Mouse (Mus musculus) testis, adult 2 months (tissue): ENCODE measurements around the gene Ndrg2. TPM values are rescaled to one million over a fixed set of nuclear protein-coding genes. Genes with fewer than 3 reads are reported as not detected.

Experiments used
- H3K27ac ChIP-seq: fragments of 200-500 bp; 2 replicates; pipeline ENCODE4 v1.5.1; 2012; ENCODE audit warnings: low read depth, low read length; ENCODE audit not compliant: control insufficient read depth, insufficient read depth
- H3K27me3 ChIP-seq: fragments of 200-500 bp; 2 replicates; pipeline ENCODE4 v1.6.1; 2012; ENCODE audit warnings: mild to moderate bottlenecking, low read length, moderate library complexity; ENCODE audit not compliant: control insufficient read depth, insufficient read depth
- H3K36me3 ChIP-seq: fragments of 200-500 bp; 2 replicates; pipeline ENCODE4 v1.6.1; 2012; ENCODE audit warnings: mild to moderate bottlenecking, low read length; ENCODE audit not compliant: control insufficient read depth, insufficient read depth
- H3K4me1 ChIP-seq: fragments of 200-500 bp; 2 replicates; pipeline ENCODE4 v1.6.1; 2012; ENCODE audit warnings: low read length; ENCODE audit not compliant: control insufficient read depth, insufficient read depth
- H3K4me3 ChIP-seq: fragments of 200-500 bp; 2 replicates; pipeline ENCODE4 v1.5.1; 2012; ENCODE audit warnings: low read depth, mild to moderate bottlenecking, low read length, moderate library complexity, mixed read lengths; ENCODE audit not compliant: control insufficient read depth
- CTCF ChIP-seq: fragments of 200-500 bp; IDR thresholded peaks from 2 replicates; pipeline ENCODE4 v1.5.1; 2012; ENCODE audit warnings: low read depth, mild to moderate bottlenecking, inconsistent platforms, low read length, moderate library complexity; ENCODE audit not compliant: control insufficient read depth, insufficient read depth, insufficient replicate concordance
- POLR2A ChIP-seq: fragments of 200-500 bp; IDR thresholded peaks from 2 replicates; pipeline ENCODE4 v1.6.1; 2012; ENCODE audit warnings: low read depth, mild to moderate bottlenecking, inconsistent platforms, low read length, moderate library complexity; ENCODE audit not compliant: control insufficient read depth
- polyA plus RNA-seq: library from polyadenylated mRNA; depleted of rRNA; stranded (reverse); fragments of >200 nt; gene quantifications from 2 replicates; pipeline ENCODE4 v1.2.3, GENCODE M21; 2012

The Ndrg2 gene
- polyA plus RNA-seq, 1 experiment = 31.6 TPM

GRCm38 (mm10) chr14:51886051-51886450, 27.9 kb downstream of the Ndrg2 start:
- TF ChIP-seq POLR2A (no peak), CTCF (no peak)
- no peaks in the 10 kb centered on the region for H3K36me3 ChIP-seq
- no peak overlapping the region for H3K27ac ChIP-seq
- H3K4me3 ChIP-seq = no peak overlapping the region
- H3K27me3 ChIP-seq = no peaks in the 10 kb centered on the region
- H3K4me1 ChIP-seq = peaks cover 3% of the 10 kb centered on the region

- TF ChIP-seq CTCF (no peak), POLR2A (peak; percentile 84)
- Histone ChIP-seq H3K27me3 (no peaks in the 10 kb centered on the region), H3K4me1 (peaks cover 3% of the 10 kb centered on the region), H3K36me3 (no peaks in the 10 kb centered on the region), H3K27ac (peak within 1 kb of the TSS; percentile 3), H3K4me3 (peak within 1 kb of the TSS; percentile 86)
Measured at GRCm38 (mm10) chr14:51884598-51885331, 29.2 kb downstream of the Ndrg2 start, which contains the start of gene Mettl17. Gene Mettl17, plus strand, starts transcription at chr14:51884842.

- no peaks in the 10 kb centered on the region for H3K27me3 ChIP-seq
- TF ChIP-seq POLR2A (no peak), CTCF (no peak)
Measured at GRCm38 (mm10) chr14:51884031-51884544, 29.9 kb downstream of the Ndrg2 start.

GRCm38 (mm10) chr14:51883527-51884030, 30.4 kb downstream of the Ndrg2 start:
- no peak overlapping the region for H3K27ac ChIP-seq
- no peak for TF ChIP-seq CTCF
- no peak for TF ChIP-seq POLR2A
- no peaks in the 10 kb centered on the region for H3K36me3 ChIP-seq
- H3K27me3 ChIP-seq = no peaks in the 10 kb centered on the region
- peaks cover 3% of the 10 kb centered on the region for H3K4me1 ChIP-seq
- no peak overlapping the region for H3K4me3 ChIP-seq

More at GRCm38 (mm10) chr14:51884031-51884544, 29.9 kb downstream of the Ndrg2 start:
- H3K27ac ChIP-seq = no peak overlapping the region
- no peaks in the 10 kb centered on the region for H3K36me3 ChIP-seq
- no peak overlapping the region; the same call in 1 of the 2 replicates for H3K4me3 ChIP-seq
- H3K4me1 ChIP-seq = peaks cover 3% of the 10 kb centered on the region

GRCm38 (mm10) chr14:51877517-51877916, 36.4 kb downstream of the Ndrg2 start:
- no peak overlapping the region for H3K27ac ChIP-seq
- no peak for TF ChIP-seq CTCF
- no peak for TF ChIP-seq POLR2A
- H3K36me3 ChIP-seq = no peaks in the 10 kb centered on the region

GRCm38 (mm10) chr14:51871741-51872140, 42.2 kb downstream of the Ndrg2 start:
- H3K27ac ChIP-seq = no peak overlapping the region
- TF ChIP-seq POLR2A (no peak), CTCF (no peak)
- H3K4me1 ChIP-seq = peaks cover 3% of the 10 kb centered on the region; the same call in 1 of the 2 replicates
- H3K27me3 ChIP-seq = no peaks in the 10 kb centered on the region
- H3K36me3 ChIP-seq = no peaks in the 10 kb centered on the region
- no peak overlapping the region for H3K4me3 ChIP-seq

More at GRCm38 (mm10) chr14:51877517-51877916, 36.4 kb downstream of the Ndrg2 start:
- Histone ChIP-seq H3K27me3 (no peaks in the 10 kb centered on the region), H3K4me1 (peaks cover 5% of the 10 kb centered on the region), H3K4me3 (peak overlapping the region; percentile 47)

- H3K4me1 ChIP-seq = no peaks in the 10 kb centered on the region
- H3K27ac ChIP-seq = no peak overlapping the region
- H3K4me3 ChIP-seq = no peak overlapping the region
- TF ChIP-seq POLR2A (no peak), CTCF (no peak)
- no peaks in the 10 kb centered on the region for H3K27me3 ChIP-seq
- H3K36me3 ChIP-seq = no peaks in the 10 kb centered on the region
Measured at GRCm38 (mm10) chr14:51870756-51871155, 43.2 kb downstream of the Ndrg2 start.
